Mouse (Mus musculus) embryo, embryonic 11 days (tissue): ENCODE data around the gene Tbc1d13.
"Not testable (repeated sequence)": the region's sequence is repeated elsewhere in the genome, so short reads cannot be mapped to it uniquely, and the experiment has no call there.

Experiments
- DNase-seq: peaks from one replicate; pipeline ENCODE4 v3.0.0-alpha.2; 2015

Gene Tbc1d13

GRCm38 (mm10) chr2:30130156-30130555, 3.4 kb upstream of the Tbc1d13 start:
- no peak for DNase-seq

DNA sequence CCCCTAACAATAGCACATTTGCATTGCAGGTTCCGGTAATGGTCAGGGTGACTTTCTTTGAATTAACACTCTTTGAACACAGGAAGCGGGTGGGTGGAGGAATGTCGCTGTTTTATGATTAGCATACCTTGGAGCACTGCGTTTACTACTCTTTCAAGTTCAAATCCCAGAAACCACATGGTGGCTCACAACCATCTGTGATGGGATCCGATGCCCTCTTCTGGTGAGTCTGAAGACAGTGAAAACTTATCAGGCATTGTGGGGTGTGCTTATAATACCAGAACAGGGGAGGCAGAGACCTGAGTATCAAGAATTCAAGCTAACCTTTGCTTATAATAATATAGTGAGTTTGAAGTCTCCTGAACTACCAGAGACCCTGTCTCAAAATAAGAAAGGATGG, 2.3 kb upstream of the Tbc1d13 start:
- DNase-seq, result not testable (repeated sequence)

DNA sequence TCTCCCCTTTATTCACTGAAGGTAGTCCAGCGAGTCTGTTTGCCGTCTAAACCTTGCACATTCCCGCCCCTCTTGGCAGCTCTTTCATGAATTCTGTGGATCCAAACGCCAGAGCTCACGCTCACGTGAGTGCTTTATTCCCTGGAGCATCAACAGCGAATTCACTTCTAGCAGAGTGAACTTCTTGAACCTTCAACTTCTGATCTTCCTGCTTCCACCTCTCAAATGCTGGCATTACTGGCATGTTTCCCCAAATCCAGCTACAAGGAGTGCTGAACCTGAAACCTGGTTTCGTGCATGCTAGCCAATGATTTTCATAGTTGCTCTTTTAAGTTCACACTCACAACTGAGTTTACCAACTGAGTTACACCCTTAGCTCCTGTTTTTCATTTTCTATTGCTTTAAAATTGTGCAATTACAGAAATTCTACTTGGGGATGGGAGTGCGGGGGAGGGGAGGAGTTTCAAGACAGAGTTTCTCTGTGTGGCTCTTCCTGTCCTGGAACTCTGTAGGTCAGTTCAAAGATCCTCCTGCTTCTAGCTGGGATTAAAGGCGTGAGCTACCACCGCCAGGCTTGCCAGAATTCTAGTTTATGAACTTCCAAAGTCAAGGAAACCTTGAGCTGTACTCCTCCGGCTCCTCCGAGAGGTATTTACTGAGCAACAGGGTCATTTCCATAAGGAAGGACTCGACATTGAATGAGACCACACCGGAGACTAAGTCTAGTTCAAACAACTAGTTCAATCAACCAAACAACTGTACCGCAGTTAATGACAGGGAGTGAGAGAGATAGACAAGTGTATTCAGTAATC, 539 bp upstream of the Tbc1d13 start:
- peak; percentile 34 for DNase-seq

DNA sequence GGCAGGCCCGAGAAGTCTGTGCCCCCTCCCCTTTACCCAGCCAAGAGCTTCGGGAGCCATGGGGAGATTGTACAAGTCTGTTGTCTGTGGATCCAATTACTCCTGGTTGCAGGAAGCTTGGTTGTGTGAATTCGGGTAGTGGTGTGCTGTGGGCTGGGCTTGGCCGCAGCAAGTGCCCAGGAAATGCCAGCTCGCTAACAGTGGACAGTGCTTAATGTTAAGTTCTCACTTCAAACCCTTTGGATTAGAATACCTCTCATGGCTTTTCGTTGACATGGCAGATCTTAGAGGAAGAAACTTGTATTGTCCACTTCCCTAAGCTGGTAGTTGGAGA, 799 bp downstream of the Tbc1d13 start:
- no peak for DNase-seq

- no peak for DNase-seq
These were observed 1.5 kb downstream of the Tbc1d13 start for GRCm38 (mm10) chr2:30134928-30135620.

DNA sequence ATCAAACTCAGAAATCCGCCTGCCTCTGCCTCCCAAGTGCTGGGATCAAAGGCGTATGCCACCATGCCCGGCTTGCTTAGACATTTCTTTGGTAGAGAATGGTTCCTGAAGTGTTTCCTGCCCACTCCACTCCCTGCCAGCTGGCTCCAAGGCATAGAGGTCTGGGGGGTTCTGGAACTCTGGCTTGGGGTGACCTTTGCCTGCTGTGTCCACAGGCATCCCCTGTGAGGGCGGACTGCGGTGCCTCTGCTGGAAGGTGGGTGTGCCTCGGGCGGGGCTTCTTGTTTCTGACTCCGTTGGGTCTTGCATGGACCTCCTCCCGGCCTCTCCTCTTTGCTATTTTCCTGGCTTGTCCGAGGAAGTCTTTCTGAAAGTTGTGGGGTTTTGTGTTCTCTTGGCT, 2.9 kb downstream of the Tbc1d13 start:
- DNase-seq, result no peak

DNA sequence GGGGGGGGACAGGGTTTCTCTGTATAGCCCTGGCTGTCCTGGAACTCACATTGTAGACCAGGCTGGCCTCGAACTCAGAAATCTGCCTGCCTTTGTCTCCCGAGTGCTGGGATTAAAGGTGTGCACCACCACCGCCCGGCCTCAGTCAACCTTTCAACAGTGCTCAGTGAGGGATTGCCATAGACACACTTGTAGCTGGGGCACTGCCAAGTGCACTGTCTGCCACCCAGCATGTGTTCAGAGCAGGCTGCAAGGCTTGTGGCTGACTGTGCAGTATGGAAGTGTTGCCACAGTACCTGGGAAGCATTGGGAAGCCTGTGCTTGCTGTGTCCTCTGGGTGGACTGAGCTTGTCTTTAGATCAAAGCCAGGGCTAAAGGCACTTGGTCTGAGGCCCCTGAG, 6.5 kb downstream of the Tbc1d13 start:
- not testable (repeated sequence) for DNase-seq

DNA sequence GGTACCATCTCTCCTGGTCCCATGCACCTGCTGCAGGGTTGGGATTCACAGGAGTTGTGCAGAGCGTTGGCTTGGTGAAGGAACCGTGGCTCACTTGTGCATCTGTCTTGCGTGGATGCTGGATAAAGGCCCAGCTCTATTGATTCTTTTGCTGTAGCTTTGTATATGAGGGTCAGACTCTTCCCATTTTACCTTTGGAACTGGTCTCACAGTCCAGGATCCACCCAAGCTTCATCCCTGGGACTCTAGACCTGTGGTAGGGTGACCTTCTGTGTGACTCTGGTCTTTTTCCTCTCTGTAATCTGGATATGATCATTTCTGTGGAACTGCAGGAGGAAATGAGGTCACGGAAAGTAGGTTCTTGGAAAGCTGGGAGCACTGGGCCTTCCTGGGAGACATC, 10.9 kb downstream of the Tbc1d13 start:
- no peak for DNase-seq

- no peak for DNase-seq
These were observed 13.9 kb downstream of the Tbc1d13 start for GRCm38 (mm10) chr2:30147466-30147865.

DNA sequence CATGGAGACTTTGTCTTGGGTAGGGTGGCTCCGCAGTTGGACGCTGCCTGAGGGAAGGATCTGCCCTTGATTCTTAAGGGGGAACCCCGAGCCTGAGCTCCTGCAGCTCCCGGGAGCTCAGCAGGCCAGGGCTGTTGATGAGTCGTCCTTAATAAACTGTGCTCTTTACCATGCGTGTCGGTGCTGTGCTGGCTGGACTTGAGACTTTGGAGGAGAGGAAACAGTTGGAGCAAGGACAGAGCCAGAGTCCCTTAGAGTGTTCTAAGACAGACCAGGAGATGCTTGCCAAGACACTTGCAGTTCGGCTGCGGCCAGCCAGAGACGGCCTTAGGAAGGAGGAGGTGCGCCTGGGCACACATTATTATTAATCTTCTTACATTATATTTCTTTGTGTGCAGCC, 18.3 kb downstream of the Tbc1d13 start:
- DNase-seq, result no peak

GRCm38 (mm10) chr2:30152616-30153015, 19.1 kb downstream of the Tbc1d13 start:
- DNase-seq, result no peak

- DNase-seq, result not testable (repeated sequence)
These were observed 26.3 kb downstream of the Tbc1d13 start for GRCm38 (mm10) chr2:30159871-30160270.

DNA sequence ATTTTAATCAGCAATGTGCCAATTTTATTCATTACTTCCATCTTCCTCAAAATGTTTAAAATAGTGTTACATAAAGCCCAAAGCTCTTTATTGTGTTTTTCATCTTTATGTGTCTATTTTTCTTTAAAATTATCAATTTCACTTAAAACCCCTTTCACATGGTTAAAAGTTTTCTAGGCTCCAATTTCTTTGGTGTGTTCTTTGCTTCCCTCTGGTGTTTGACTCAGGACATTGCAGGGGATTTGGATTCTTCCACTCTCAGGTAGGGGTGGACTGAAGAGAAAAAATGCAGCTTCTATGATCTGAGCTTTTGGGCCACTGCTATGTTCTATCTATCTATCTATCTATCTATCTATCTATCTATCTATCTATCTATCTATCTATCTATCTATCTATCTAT, 28.3 kb downstream of the Tbc1d13 start:
- peak; percentile 69 for DNase-seq

GRCm38 (mm10) chr2:30164340-30164932, 30.9 kb downstream of the Tbc1d13 start:
- DNase-seq, result no peak

- no peak for DNase-seq
These were observed 33.1 kb downstream of the Tbc1d13 start for GRCm38 (mm10) chr2:30166677-30167076.

- peak; percentile 92 for DNase-seq
These were observed 37.9 kb downstream of the Tbc1d13 start, which contains the start of gene Endog for GRCm38 (mm10) chr2:30171371-30171996. Gene Endog, plus strand, starts transcription at chr2:30171493.

DNA sequence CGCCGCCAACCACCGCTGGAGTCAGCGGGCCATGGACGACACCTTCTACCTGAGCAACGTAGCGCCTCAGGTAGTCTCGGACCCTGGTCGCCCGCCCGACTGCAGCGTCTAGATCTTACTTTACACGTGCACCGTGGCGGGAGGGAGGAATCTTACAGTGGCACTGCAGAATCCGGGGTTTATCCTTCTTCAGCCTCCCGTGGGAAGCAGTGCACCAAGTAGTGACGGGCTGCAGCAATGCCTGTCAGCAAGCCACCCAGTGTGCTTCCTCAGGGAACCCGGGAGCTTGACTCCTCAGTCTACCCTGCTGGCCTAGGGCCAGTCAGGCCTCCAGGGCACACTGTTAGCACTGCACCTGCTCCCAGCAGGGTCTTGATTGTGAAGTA, 38.4 kb downstream of the Tbc1d13 start:
- no peak for DNase-seq

DNA sequence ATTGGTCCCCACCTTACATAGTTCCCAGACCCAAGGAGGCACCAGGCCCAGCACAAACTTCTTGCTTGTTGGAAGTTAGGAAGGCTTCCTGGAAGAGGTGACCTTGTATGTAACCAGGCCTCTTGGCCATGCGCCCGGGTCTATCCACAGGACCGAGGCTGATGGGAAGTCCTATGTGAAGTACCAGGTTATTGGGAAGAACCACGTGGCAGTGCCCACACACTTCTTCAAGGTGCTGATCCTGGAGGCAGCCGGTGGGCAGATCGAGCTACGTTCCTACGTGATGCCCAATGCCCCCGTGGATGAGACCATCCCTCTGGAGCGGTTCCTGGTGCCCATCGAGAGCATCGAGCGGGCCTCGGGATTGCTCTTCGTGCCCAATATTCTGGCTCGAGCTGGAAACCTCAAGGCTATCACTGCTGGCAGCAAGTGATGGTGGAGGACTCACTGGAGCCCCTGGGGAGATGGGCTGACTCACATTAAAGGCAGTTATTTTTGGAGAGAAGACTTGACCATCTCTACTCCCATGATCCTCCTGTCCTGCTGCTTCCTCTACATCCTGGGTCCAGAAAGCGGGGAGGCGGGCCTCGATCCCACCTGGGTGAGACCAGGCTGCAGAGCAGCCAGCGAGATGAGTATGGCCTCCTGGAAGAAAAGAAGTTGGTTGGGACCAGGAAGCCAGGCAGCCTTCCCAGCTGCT, 40.1 kb downstream of the Tbc1d13 start:
- DNase-seq, result no peak

- DNase-seq, result no peak
These were observed 42.4 kb downstream of the Tbc1d13 start for GRCm38 (mm10) chr2:30175897-30176296.

GRCm38 (mm10) chr2:30176561-30176960, 43.0 kb downstream of the Tbc1d13 start:
- no peak for DNase-seq

- DNase-seq, result peak; percentile 99
These were observed 44.4 kb downstream of the Tbc1d13 start, which contains the start of gene Spout1 for GRCm38 (mm10) chr2:30177700-30178675. Gene Spout1, minus strand, starts transcription at chr2:30178459.

DNA sequence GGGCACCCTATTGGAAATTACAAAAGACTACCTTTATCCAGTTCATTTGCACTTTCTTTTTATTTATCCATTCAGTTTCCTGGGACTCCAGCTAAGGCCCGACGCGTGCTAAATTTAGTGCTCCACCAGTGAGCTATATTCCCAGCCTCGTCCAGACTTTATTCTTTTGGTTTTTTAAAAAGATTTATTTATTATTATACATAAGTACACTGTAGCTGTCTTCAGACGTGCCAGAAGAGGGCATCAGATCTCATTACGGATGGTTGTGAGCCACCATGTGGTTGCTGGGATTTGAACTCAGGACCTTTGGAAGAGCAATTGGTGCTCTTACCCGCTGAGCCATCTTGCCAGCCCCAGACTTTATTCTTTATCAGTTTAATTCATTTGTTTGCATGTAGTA, 45.2 kb downstream of the Tbc1d13 start:
- DNase-seq, result not testable (repeated sequence)
